Mouse (Mus musculus): ENCODE data around the gene Kif6. TPM values are rescaled to one million over a fixed set of nuclear protein-coding genes. Genes with fewer than 3 reads are reported as not detected.

Kif6 gene
- total RNA-seq, 1 experiment from 2014 or later: 1.1 TPM

- no peak for ATAC-seq (replicated peaks in 1 of 2; ENCODE audit: insufficient read depth in 1 of 2, low FRiP score in 2 of 2, low TSS enrichment in 1 of 2, low read depth in 1 of 2, poor library complexity in 2 of 2, severe bottlenecking in 2 of 2)
Observed at GRCm38 (mm10) chr17:49649394-49649793, 34.5 kb downstream of the Kif6 start.

DNA sequence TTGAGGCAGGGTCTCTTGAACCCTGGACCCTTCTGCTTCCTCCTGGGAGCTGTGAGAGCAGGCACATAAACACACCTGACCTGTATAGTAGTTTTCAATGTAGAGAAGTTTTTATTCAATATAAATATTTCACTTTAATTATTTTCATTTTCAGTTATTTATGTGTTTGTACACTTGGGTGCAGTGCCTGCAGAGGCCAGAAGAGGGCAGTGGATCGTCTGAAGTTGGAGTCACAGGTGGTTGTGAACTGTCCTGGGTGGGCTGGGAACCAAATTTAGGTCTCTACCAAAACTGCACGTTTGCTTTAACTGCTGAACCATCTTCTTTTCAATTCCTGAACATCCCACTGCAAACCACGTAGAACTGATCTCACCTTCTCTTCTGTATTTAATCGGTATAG, 35.4 kb downstream of the Kif6 start:
- no peak for ATAC-seq (replicated peaks in 1 of 2; ENCODE audit: insufficient read depth in 1 of 2, low FRiP score in 2 of 2, low TSS enrichment in 1 of 2, low read depth in 1 of 2, poor library complexity in 2 of 2, severe bottlenecking in 2 of 2)

DNA sequence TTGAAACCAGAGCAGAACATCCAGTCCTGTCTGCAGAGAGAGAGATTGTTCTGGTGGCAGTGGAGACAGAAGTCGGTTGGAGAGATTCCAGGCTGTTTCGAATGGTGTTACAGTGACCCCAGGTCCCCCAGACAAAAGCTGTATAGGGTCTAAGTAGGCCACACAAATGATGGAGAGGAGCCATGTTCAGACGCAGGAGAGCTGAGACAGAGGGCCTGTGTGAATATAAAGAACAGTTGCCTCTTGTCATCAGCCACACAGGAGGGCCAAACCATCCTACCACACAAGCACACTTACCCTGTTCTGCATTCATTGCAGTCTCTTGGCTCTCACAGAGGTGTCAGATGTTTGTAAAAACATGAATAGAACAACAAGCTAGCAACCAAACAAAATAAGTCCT, 37.4 kb downstream of the Kif6 start:
- no peak for ATAC-seq (replicated peaks in 1 of 2; ENCODE audit: insufficient read depth in 1 of 2, low FRiP score in 2 of 2, low TSS enrichment in 1 of 2, low read depth in 1 of 2, poor library complexity in 2 of 2, severe bottlenecking in 2 of 2)

GRCm38 (mm10) chr17:49652800-49653199, 37.9 kb downstream of the Kif6 start:
- ATAC-seq (replicated peaks in 1 of 2; ENCODE audit: insufficient read depth in 1 of 2, low FRiP score in 2 of 2, low TSS enrichment in 1 of 2, low read depth in 1 of 2, poor library complexity in 2 of 2, severe bottlenecking in 2 of 2): no peak

- no peak for ATAC-seq (replicated peaks in 1 of 2; ENCODE audit: insufficient read depth in 1 of 2, low FRiP score in 2 of 2, low TSS enrichment in 1 of 2, low read depth in 1 of 2, poor library complexity in 2 of 2, severe bottlenecking in 2 of 2)
Observed at GRCm38 (mm10) chr17:49661626-49662025, 46.7 kb downstream of the Kif6 start.

DNA sequence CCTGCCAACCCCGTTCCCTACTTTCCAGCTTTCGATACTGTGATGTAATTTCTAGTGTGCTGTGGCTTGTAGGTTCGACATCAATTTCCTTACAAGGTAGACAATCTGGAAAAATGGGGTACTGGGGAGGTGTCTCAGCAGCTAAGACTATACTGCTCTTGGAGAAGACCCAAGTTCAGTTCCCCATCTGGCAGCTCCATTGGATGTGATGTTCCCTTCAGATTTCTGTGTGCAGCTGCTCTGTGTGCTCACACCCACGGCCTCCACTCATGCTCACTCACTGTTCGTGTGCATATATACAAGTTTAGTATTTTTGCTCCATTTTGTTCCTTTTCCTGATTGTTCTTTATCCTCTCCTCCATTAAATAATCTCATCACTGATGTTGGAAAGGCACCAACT, 51.8 kb downstream of the Kif6 start:
- no peak for ATAC-seq (replicated peaks in 1 of 2; ENCODE audit: insufficient read depth in 1 of 2, low FRiP score in 2 of 2, low TSS enrichment in 1 of 2, low read depth in 1 of 2, poor library complexity in 2 of 2, severe bottlenecking in 2 of 2)

DNA sequence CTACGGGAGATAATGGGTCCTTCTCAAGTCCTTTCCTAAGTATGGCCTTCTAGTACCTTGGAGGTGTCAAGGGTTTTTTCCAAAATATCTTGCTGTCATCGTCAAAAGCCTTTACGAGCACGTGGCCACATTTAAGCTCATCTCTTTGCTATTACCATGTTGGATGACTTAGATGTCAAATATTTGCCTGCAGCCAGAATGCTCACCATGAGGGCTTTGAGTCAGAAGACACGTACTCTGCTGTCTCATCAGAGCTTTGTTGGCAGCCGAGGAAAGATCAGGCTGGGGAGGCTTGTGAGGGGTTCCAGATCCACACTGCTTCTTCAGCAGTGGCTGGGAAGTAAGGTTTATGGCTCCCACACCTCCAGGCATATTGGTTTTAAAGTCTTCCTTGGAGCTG, 53.4 kb downstream of the Kif6 start:
- no peak for ATAC-seq (replicated peaks in 1 of 2; ENCODE audit: insufficient read depth in 1 of 2, low FRiP score in 2 of 2, low TSS enrichment in 1 of 2, low read depth in 1 of 2, poor library complexity in 2 of 2, severe bottlenecking in 2 of 2)

GRCm38 (mm10) chr17:49671921-49672339, 57.0 kb downstream of the Kif6 start:
- ATAC-seq (replicated peaks in 1 of 2; ENCODE audit: insufficient read depth in 1 of 2, low FRiP score in 2 of 2, low TSS enrichment in 1 of 2, low read depth in 1 of 2, poor library complexity in 2 of 2, severe bottlenecking in 2 of 2): no peak

- no peak for ATAC-seq (replicated peaks in 1 of 2; ENCODE audit: insufficient read depth in 1 of 2, low FRiP score in 2 of 2, low TSS enrichment in 1 of 2, low read depth in 1 of 2, poor library complexity in 2 of 2, severe bottlenecking in 2 of 2)
Observed at GRCm38 (mm10) chr17:49672421-49672820, 57.5 kb downstream of the Kif6 start.

DNA sequence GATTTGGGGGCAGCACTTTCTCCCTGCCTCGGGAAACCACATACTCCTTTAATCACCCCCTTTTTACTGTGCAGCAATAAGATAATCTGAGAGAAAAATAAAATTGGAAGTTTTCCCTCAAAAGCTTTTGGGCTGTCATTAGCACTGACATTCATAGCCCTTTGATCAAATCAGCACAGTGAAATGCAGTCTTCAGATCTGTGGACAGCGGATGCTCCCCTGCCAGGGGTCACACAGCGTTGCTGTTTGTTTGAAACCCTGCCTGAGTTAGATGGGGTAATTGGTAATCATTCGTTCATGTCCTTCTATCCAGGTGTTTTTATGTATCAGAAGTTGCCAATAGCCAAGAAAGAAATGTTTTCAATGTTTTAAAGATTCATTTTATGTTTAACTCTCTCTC, 60.7 kb downstream of the Kif6 start:
- no peak for ATAC-seq (replicated peaks in 1 of 2; ENCODE audit: insufficient read depth in 1 of 2, low FRiP score in 2 of 2, low TSS enrichment in 1 of 2, low read depth in 1 of 2, poor library complexity in 2 of 2, severe bottlenecking in 2 of 2)

DNA sequence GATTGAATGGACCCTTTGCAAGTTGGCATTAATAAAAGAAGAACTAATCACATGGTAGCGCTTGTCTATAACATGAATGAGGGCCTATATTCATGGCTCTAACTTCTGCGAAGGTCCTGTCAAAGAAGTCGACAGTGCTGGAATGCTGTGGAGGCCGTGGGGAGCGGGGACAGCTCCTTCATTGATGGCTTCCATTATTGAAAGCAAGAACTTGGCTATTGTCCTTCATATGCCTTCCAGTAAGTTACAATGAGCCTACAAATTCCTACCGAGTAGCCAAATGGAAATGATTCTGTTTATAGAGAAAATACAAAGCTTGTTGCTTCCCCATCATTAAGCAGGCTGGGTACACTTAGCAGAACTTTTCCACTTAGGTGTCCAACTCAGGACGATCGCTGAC, 66.5 kb downstream of the Kif6 start:
- ATAC-seq (replicated peaks in 1 of 2; ENCODE audit: insufficient read depth in 1 of 2, low FRiP score in 2 of 2, low TSS enrichment in 1 of 2, low read depth in 1 of 2, poor library complexity in 2 of 2, severe bottlenecking in 2 of 2): no peak

- ATAC-seq (replicated peaks in 1 of 2; ENCODE audit: insufficient read depth in 1 of 2, low FRiP score in 2 of 2, low TSS enrichment in 1 of 2, low read depth in 1 of 2, poor library complexity in 2 of 2, severe bottlenecking in 2 of 2): no peak
Observed at GRCm38 (mm10) chr17:49684146-49684545, 69.2 kb downstream of the Kif6 start.

GRCm38 (mm10) chr17:49690607-49691454, 75.9 kb downstream of the Kif6 start:
- ATAC-seq (replicated peaks in 1 of 2; ENCODE audit: insufficient read depth in 1 of 2, low FRiP score in 2 of 2, low TSS enrichment in 1 of 2, low read depth in 1 of 2, poor library complexity in 2 of 2, severe bottlenecking in 2 of 2): no peak

GRCm38 (mm10) chr17:49691455-49691805, 76.5 kb downstream of the Kif6 start:
- no peak for ATAC-seq (replicated peaks in 1 of 2; ENCODE audit: insufficient read depth in 1 of 2, low FRiP score in 2 of 2, low TSS enrichment in 1 of 2, low read depth in 1 of 2, poor library complexity in 2 of 2, severe bottlenecking in 2 of 2)

- ATAC-seq (replicated peaks in 1 of 2; ENCODE audit: insufficient read depth in 1 of 2, low FRiP score in 2 of 2, low TSS enrichment in 1 of 2, low read depth in 1 of 2, poor library complexity in 2 of 2, severe bottlenecking in 2 of 2): no peak
Observed at GRCm38 (mm10) chr17:49693206-49693605, 78.3 kb downstream of the Kif6 start.

DNA sequence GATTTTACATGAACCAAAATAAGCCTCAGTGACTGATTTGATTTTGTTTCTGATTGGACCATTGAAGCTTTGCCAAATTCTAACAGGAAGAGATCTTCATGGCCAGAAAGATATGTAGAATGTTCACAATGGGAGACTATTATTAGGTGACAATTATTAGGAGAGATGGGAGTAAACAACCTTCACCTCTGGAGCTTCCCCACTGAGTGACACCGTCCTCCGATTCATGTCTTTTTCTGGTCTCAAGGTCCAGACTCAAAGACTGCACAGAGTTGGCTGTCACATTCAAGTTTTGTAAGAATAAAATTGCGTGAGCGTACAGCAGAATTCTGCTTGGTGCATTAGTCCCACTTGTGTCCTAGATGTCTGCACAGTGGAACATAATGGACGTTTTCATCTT, 82.3 kb downstream of the Kif6 start:
- no peak for ATAC-seq (replicated peaks in 1 of 2; ENCODE audit: insufficient read depth in 1 of 2, low FRiP score in 2 of 2, low TSS enrichment in 1 of 2, low read depth in 1 of 2, poor library complexity in 2 of 2, severe bottlenecking in 2 of 2)

DNA sequence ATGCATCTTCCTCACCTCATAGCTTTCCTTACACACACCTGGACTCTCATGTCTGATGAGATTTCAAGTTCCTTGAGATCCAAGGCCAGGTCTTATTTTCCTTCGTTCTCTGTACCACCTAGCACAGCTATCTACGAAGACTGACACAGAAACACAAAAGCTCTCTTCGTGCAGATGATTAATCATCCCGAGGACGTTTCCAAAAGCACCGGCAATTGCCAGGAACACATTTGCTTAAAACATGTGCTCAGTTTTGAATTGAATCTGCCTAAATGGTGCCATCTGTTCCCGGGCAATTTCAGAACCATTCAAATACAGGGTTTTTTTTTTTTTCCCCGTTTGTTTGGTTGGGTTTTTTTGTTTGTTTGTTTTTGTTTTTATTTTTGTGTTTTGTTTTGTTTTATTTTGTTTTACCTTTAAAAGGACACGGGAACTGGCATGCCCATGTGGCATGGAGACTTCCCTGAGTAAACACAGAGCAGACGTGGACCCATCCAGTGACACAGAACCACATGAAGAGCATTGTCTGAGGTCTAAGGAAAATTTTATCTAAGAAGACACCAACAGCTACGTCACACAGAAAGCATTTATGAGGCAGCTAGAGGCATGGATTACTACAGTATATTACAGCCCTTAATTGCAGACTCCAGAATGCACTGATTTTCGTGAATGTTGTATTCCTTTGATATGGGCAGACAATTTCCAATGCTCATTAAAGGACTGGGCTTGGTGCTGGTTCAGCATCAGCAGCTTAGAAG, 88.7 kb downstream of the Kif6 start:
- no peak for ATAC-seq (replicated peaks in 1 of 2; ENCODE audit: insufficient read depth in 1 of 2, low FRiP score in 2 of 2, low TSS enrichment in 1 of 2, low read depth in 1 of 2, poor library complexity in 2 of 2, severe bottlenecking in 2 of 2)

DNA sequence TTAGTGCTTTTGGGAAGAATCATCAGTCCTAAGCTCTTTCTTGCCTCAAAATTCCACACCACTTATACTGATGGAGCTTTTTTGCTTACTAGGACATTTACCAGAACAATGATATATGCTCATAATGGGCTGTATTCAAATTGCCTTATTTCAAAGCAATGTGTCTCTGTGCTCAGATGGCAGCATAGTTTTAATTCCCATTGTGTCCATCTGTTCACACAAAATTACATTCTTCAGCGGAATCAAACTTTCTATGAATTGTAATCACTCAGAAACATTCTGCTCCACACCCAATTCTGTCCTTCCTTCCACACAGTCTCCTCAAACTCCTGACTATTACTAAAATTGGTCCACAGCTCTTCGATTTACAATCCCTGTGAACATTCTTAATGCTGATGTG, 94.3 kb downstream of the Kif6 start:
- no peak for ATAC-seq (replicated peaks in 1 of 2; ENCODE audit: insufficient read depth in 1 of 2, low FRiP score in 2 of 2, low TSS enrichment in 1 of 2, low read depth in 1 of 2, poor library complexity in 2 of 2, severe bottlenecking in 2 of 2)

Measured in hematopoietic stem cell, adult 5-6 weeks (primary cell).